Mouse (Mus musculus) urinary bladder, postnatal 4 days (tissue): ENCODE data around the gene Cdc5l.

Source experiments
- DNase-seq, 2 experiments: peaks; one replicate each; pipeline ENCODE4 v3.0.0; 2021 to 2022; ENCODE audit warnings: low spot score in 2 of 2

Gene Cdc5l

GRCm38 (mm10) chr17:45370535-45370934 is 63.0 kb downstream of the Cdc5l start:
- DNase-seq = no peak

GRCm38 (mm10) chr17:45364871-45365270 is 68.7 kb downstream of the Cdc5l start:
- DNase-seq = no peak

- DNase-seq = no peak
Measured at GRCm38 (mm10) chr17:45360950-45361349, 72.6 kb downstream of the Cdc5l start.

- DNase-seq = peak in 1 of 2 experiments; percentile 35
Measured at GRCm38 (mm10) chr17:45359443-45359842, 74.1 kb downstream of the Cdc5l start.

GRCm38 (mm10) chr17:45356431-45356830 is 77.1 kb downstream of the Cdc5l start:
- no peak for DNase-seq

- no peak for DNase-seq
Measured at GRCm38 (mm10) chr17:45347951-45348350, 85.6 kb downstream of the Cdc5l start.
